Mouse (Mus musculus) CD4-positive, CD25-positive, alpha-beta regulatory T cell, adult 4 months (primary cell): ENCODE data around the gene Ube2q1. TPM values are rescaled to one million over a fixed set of nuclear protein-coding genes. Genes with fewer than 3 reads are reported as not detected.
"Not testable (repeated sequence)": the region's sequence is repeated elsewhere in the genome, so short reads cannot be mapped to it uniquely, and the experiment has no call there.

Experiments used
- ATAC-seq: one replicate; pipeline ENCODE4 v1.8.0; 2017
- polyA plus RNA-seq, 2 experiments: library from polyadenylated mRNA; unstranded; fragments of 100-300 nt; shearing (Covaris generic); gene quantifications; one replicate each; pipeline ENCODE4 v1.2.1; 2017

Gene Ube2q1
- polyA plus RNA-seq, 2 experiments from 2014 or later = 11.2 to 18.6 TPM

- ATAC-seq = no peak
These were observed 15.4 kb downstream of the Ube2q1 start for GRCm38 (mm10) chr3:89788680-89789352.

- no peak for ATAC-seq
These were observed 21.2 kb downstream of the Ube2q1 start for GRCm38 (mm10) chr3:89794616-89795015.

- no peak for ATAC-seq
These were observed 22.3 kb downstream of the Ube2q1 start for GRCm38 (mm10) chr3:89795746-89796145.

- ATAC-seq = no peak
These were observed 22.9 kb downstream of the Ube2q1 start for GRCm38 (mm10) chr3:89796358-89796757.

- ATAC-seq = no peak
These were observed 25.1 kb downstream of the Ube2q1 start for GRCm38 (mm10) chr3:89798518-89798917.

GRCm38 (mm10) chr3:89799476-89799875 is 26.1 kb downstream of the Ube2q1 start:
- ATAC-seq = no peak

- ATAC-seq = not testable (repeated sequence)
These were observed 26.7 kb downstream of the Ube2q1 start for GRCm38 (mm10) chr3:89800078-89800477.

- ATAC-seq = peak; percentile 64
These were observed 27.5 kb downstream of the Ube2q1 start for GRCm38 (mm10) chr3:89800774-89801506.

GRCm38 (mm10) chr3:89801507-89801847 is 28.1 kb downstream of the Ube2q1 start:
- peak; percentile 100 for ATAC-seq

GRCm38 (mm10) chr3:89802876-89803275 is 29.5 kb downstream of the Ube2q1 start:
- ATAC-seq = no peak

- ATAC-seq = no peak
These were observed 31.8 kb downstream of the Ube2q1 start for GRCm38 (mm10) chr3:89805179-89805578.

- ATAC-seq = no peak
These were observed 33.3 kb downstream of the Ube2q1 start for GRCm38 (mm10) chr3:89806751-89807150.

- ATAC-seq = no peak
These were observed 33.8 kb downstream of the Ube2q1 start for GRCm38 (mm10) chr3:89807171-89807570.

GRCm38 (mm10) chr3:89807881-89808280 is 34.5 kb downstream of the Ube2q1 start:
- no peak for ATAC-seq

- ATAC-seq = no peak
These were observed 35.2 kb downstream of the Ube2q1 start for GRCm38 (mm10) chr3:89808638-89809037.

- ATAC-seq = no peak
These were observed 37.4 kb downstream of the Ube2q1 start for GRCm38 (mm10) chr3:89810841-89811240.

- no peak for ATAC-seq
These were observed 38.8 kb downstream of the Ube2q1 start for GRCm38 (mm10) chr3:89812166-89812565.

GRCm38 (mm10) chr3:89814051-89814450 is 40.6 kb downstream of the Ube2q1 start:
- ATAC-seq = no peak

GRCm38 (mm10) chr3:89817056-89817455 is 43.6 kb downstream of the Ube2q1 start:
- no peak for ATAC-seq

- ATAC-seq = no peak
These were observed 45.2 kb downstream of the Ube2q1 start for GRCm38 (mm10) chr3:89818605-89819004.

- peak; percentile 81 for ATAC-seq
These were observed 46.5 kb downstream of the Ube2q1 start for GRCm38 (mm10) chr3:89819897-89820296.

- no peak for ATAC-seq
These were observed 47.1 kb downstream of the Ube2q1 start for GRCm38 (mm10) chr3:89820311-89821095.

GRCm38 (mm10) chr3:89821096-89821513 is 47.7 kb downstream of the Ube2q1 start:
- ATAC-seq = peak; percentile 63
